ENCODE assay signal across 8 mouse cellular contexts in the genomic region with DNA sequence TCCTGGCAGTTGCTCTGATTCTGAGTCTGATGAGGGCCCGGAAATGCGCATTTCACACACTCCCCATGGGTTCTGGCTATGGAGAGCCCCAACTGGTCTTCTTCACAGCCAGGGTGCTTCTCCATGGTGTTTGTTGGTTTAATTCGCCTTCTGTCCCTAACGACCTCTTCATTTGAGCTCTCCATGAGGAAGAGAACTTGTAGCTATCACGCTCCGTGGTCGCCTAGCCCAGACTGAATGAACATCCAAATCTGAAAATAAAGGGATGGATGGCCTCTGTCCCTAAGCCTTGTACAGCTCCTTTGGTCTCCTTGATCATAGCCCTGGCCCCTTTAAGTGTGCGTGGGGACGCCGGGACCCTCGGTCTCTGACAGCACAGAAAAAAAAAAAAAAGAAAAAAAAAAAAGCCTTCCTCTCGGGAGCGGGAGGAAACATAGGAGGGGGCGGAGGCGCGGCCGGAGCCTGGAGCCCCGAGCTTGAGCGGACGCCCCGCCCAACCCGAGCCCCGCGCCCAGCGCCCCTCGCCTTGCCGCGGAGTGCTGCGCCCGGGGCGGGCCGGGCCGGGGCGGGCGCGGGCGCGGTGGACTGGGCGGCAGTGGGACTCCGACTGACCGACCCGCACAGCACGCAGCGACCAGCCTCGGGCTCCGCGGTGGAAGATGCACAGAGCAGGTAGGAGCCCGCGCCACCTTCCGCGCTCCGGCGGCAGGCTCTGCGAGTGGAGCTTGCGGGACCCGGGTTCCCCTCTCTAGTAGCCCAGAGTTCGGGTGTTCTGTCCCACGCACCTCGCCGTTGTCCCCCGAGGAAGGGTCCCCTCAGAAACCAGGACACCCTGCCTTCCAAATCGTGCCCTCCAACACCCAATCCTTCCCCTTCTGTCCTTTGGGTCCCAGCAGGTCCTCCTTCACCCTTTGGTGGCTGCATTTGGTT. TPM values are rescaled to one million over a fixed set of nuclear protein-coding genes. Genes with fewer than 3 reads are reported as not detected.
A peak's percentile ranks its signal among the peaks of the same experiment; 100 is the strongest.
DNase-seq lines count a peak whose midpoint lies in the region; ATAC-seq and TF ChIP-seq lines count a peak whose summit lies in the region.

A gene (plus strand): TSS at position 508 of the 930 bp plus-strand sequence.

- ATAC-seq in forebrain, embryonic 12.5 days (ENCODE audit: low FRiP score) = peak; percentile 72
- peak; percentile 68 for ATAC-seq in neural tube, embryonic 11.5 days (ENCODE audit: insufficient read depth, low FRiP score, low TSS enrichment)

- H3K4me1 ChIP-seq in thymus, adult 2 months (replicated peaks; ENCODE audit: control insufficient read depth, insufficient read depth, low read length) = no peaks in the 10 kb centered on the region
- peaks cover 14% of the 10 kb centered on the region for H3K4me1 ChIP-seq in forebrain, embryonic 12.5 days
- H3K4me1 ChIP-seq in hindbrain, embryonic 10.5 days (replicated peaks) = peaks cover 26% of the 10 kb centered on the region
- H3K4me1 ChIP-seq in liver, adult 2 months (ENCODE audit: control insufficient read depth, insufficient read depth, low read length) = 0 out of 2 replicates have a peak, but pooled peaks cover 4% of the 10 kb centered on the region
- peaks cover 4% of the 10 kb centered on the region; the same call in 1 of the 2 replicates for H3K4me1 ChIP-seq in neural tube, embryonic 11.5 days (ENCODE audit: control insufficient read depth, insufficient read depth, low read length)

- H3K79me2 ChIP-seq in liver, adult 2 months (ENCODE audit: control insufficient read depth, insufficient read depth, low read length) = no peaks in the 10 kb centered on the region

- no peaks in the 10 kb centered on the region for H3K36me3 ChIP-seq in thymus, adult 2 months (ENCODE audit: control insufficient read depth, insufficient read depth, low read length)
- no peaks in the 10 kb centered on the region for H3K36me3 ChIP-seq in forebrain, embryonic 12.5 days (replicated peaks)
- no peaks in the 10 kb centered on the region for H3K36me3 ChIP-seq in hindbrain, embryonic 10.5 days
- H3K36me3 ChIP-seq in liver, adult 2 months (ENCODE audit: control insufficient read depth, insufficient read depth, low read length) = no peaks in the 10 kb centered on the region
- no peaks in the 10 kb centered on the region for H3K36me3 ChIP-seq in neural tube, embryonic 11.5 days (ENCODE audit: control insufficient read depth, insufficient read depth, low read length)

- H3K4me3 ChIP-seq in thymus, adult 2 months (ENCODE audit: control insufficient read depth, insufficient read depth, low read length) = peak within 1 kb of the TSS; percentile 13
- H3K4me3 ChIP-seq in forebrain, embryonic 12.5 days (replicated peaks) = peak within 1 kb of the TSS; percentile 58
- peak within 1 kb of the TSS; percentile 71 for H3K4me3 ChIP-seq in hindbrain, embryonic 10.5 days
- H3K4me3 ChIP-seq in liver, adult 2 months (ENCODE audit: insufficient read depth, low read depth, low read length) = peak within 1 kb of the TSS; percentile 83
- H3K4me3 ChIP-seq in neural tube, embryonic 11.5 days (ENCODE audit: low read depth, low read length) = peak within 1 kb of the TSS; percentile 56

- no peak for TF ChIP-seq CTCF in thymus, adult 2 months (IDR thresholded peaks at IDR 0.05; ENCODE audit: borderline replicate concordance, control insufficient read depth, extremely low read depth, insufficient read depth, low read length, poor library complexity)
- TF ChIP-seq CTCF in liver, adult 2 months (IDR thresholded peaks at IDR 0.05; ENCODE audit: low read depth, low read length) = no peak

- peak within 1 kb of the TSS; percentile 95 for H3K4me2 ChIP-seq in forebrain, embryonic 12.5 days
- H3K4me2 ChIP-seq in neural tube, embryonic 11.5 days (ENCODE audit: low read depth) = peak within 1 kb of the TSS; percentile 93

- H3K27ac ChIP-seq in thymus, adult 2 months (ENCODE audit: control insufficient read depth, insufficient read depth, low read length) = no peak within 1 kb of the TSS
- no peak within 1 kb of the TSS for H3K27ac ChIP-seq in forebrain, embryonic 12.5 days
- peak within 1 kb of the TSS; percentile 76 for H3K27ac ChIP-seq in hindbrain, embryonic 10.5 days
- H3K27ac ChIP-seq in liver, adult 2 months (replicated peaks; ENCODE audit: insufficient read depth, low read depth, low read length) = peak within 1 kb of the TSS; percentile 84
- H3K27ac ChIP-seq in neural tube, embryonic 11.5 days (ENCODE audit: low read depth, low read length) = 0 out of 2 replicates have a peak within 1 kb of the TSS, but pooled peaks have one; percentile 27

- H3K9ac ChIP-seq in forebrain, embryonic 12.5 days = peak within 1 kb of the TSS; percentile 68
- H3K9ac ChIP-seq in liver, adult 2 months (ENCODE audit: low read depth, low read length) = peak within 1 kb of the TSS; percentile 90
- peak within 1 kb of the TSS; percentile 61 for H3K9ac ChIP-seq in neural tube, embryonic 11.5 days (ENCODE audit: low read length)

- WGBS in thymus, adult 2 months = 6% methylated on average over 62 of the region's 62 CpGs
- 2% methylated on average over 27 of the region's 62 CpGs for WGBS in forebrain, embryonic 12.5 days
- WGBS in hindbrain, embryonic 10.5 days = 2% methylated on average over 60 of the region's 62 CpGs
- 2% methylated on average over 60 of the region's 62 CpGs for WGBS in liver, adult 2 months
- under 1% methylated on average over 51 of the region's 62 CpGs for WGBS in neural tube, embryonic 11.5 days

- no peak for TF ChIP-seq POLR2A in thymus, adult 2 months (IDR thresholded peaks at IDR 0.05; ENCODE audit: control insufficient read depth, extremely low read depth, insufficient read depth, low read length, poor library complexity)
- TF ChIP-seq POLR2A in liver, adult 2 months (IDR thresholded peaks at IDR 0.05; ENCODE audit: extremely low read depth, insufficient read depth, low read length) = no peak

- no peaks in the 10 kb centered on the region; the same call in 1 of the 2 replicates for H3K27me3 ChIP-seq in thymus, adult 2 months (ENCODE audit: control insufficient read depth, insufficient read depth, low read length)
- H3K27me3 ChIP-seq in forebrain, embryonic 12.5 days = peaks cover 71% of the 10 kb centered on the region
- peaks cover 41% of the 10 kb centered on the region for H3K27me3 ChIP-seq in hindbrain, embryonic 10.5 days (ENCODE audit: insufficient read depth, poor library complexity, severe bottlenecking)
- no peaks in the 10 kb centered on the region for H3K27me3 ChIP-seq in liver, adult 2 months (ENCODE audit: control insufficient read depth, insufficient read depth, low read length)
- H3K27me3 ChIP-seq in neural tube, embryonic 11.5 days (ENCODE audit: control insufficient read depth, insufficient read depth, low read length) = peaks cover 15% of the 10 kb centered on the region

- no peaks in the 10 kb centered on the region for H3K9me3 ChIP-seq in forebrain, embryonic 12.5 days
- H3K9me3 ChIP-seq in hindbrain, embryonic 10.5 days = no peaks in the 10 kb centered on the region
- no peaks in the 10 kb centered on the region for H3K9me3 ChIP-seq in neural tube, embryonic 11.5 days (ENCODE audit: control insufficient read depth, low read length)

- DNase-seq in thymus, adult 2 months = no peak
- DNase-seq in thymus, postnatal 0 days (ENCODE audit: low spot score) = no peak
- peak; percentile 49 for DNase-seq in hindbrain, embryonic 10.5 days (ENCODE audit: low spot score)
- no peak for DNase-seq in liver, adult 2 months (ENCODE audit: extremely low read depth, low read depth, low spot score)
- DNase-seq in neural tube, embryonic 11.5 days (ENCODE audit: low spot score) = peak; percentile 68
- DNase-seq in spleen, adult 18-20 months = no peak
- DNase-seq in spleen, adult 12 weeks (ENCODE audit: low spot score) = no peak

RNA-seq across cellular contexts. Expression of the gene that starts here (rescaled TPM):
- polyA plus RNA-seq in thymus, adult 2 months (2012; rRNA removed) = 5.1 and 5.6 TPM in 2 replicates
- 3.3 and 3.6 TPM in 2 replicates for polyA plus RNA-seq in thymus, postnatal 0 days (2015; fragmentation: Nextera tagmentation; extraction: Ambion mirVana)
- polyA plus RNA-seq in forebrain, embryonic 12.5 days (2016; fragmentation: Nextera tagmentation; extraction: Ambion mirVana) = 7.6 and 12.7 TPM in 2 replicates
- 7.4 and 8.1 TPM in 2 replicates for polyA plus RNA-seq in hindbrain, embryonic 10.5 days (2016; fragmentation: Nextera tagmentation; extraction: Ambion mirVana)
- 4.7 and 6.4 TPM in 2 replicates for total RNA-seq in liver, adult 2 months (2014; rRNA removed)
- polyA plus RNA-seq in liver, adult 2 months (2012; rRNA removed) = 1.4 and 1.9 TPM in 2 replicates
- polyA plus RNA-seq in neural tube, embryonic 11.5 days (2014; fragmentation: Nextera tagmentation; extraction: Ambion mirVana) = 6.2 and 6.6 TPM in 2 replicates

Comparison
In these comparisons a context has a peak if more than half of its experiments do, and no peak if none do; other contexts are left out.
1. DNase-seq: peak in hindbrain, embryonic 10.5 days (single experiment) and neural tube, embryonic 11.5 days (single experiment); none in thymus, adult 2 months (single experiment), thymus, postnatal 0 days (single experiment), liver, adult 2 months (single experiment), spleen, adult 18-20 months (0 of 2) and spleen, adult 12 weeks (single experiment).
2. H3K27ac ChIP-seq: peak in hindbrain, embryonic 10.5 days (single experiment), liver, adult 2 months (single experiment) and neural tube, embryonic 11.5 days (single experiment); none in thymus, adult 2 months (single experiment) and forebrain, embryonic 12.5 days (single experiment).
3. H3K4me3 ChIP-seq: peak in every context shown above with its lines; median percentile 83 in liver, adult 2 months; 71 in hindbrain, embryonic 10.5 days; 58 in forebrain, embryonic 12.5 days; 56 in neural tube, embryonic 11.5 days; 13 in thymus, adult 2 months.
4. Peak in every context shown above with its lines, with median percentiles within 50 percentile points of each other: H3K9ac ChIP-seq.